Mouse (Mus musculus) G1E (cell line): ENCODE data around the gene B3gat3.

Source experiments
- CTCF ChIP-seq: IDR thresholded peaks from 2 replicates; pipeline ENCODE4 v1.5.1; 2012; ENCODE audit warnings: low read depth, low read length, inconsistent platforms, mixed read lengths
- GATA1 ChIP-seq: IDR thresholded peaks from 2 replicates; pipeline ENCODE4 v1.6.1; 2012; ENCODE audit warnings: borderline replicate concordance, low read length, inconsistent platforms, mixed read lengths
- TAL1 ChIP-seq: conservative IDR thresholded peaks from 2 replicates; pipeline ENCODE4 v1.6.1; 2012; ENCODE audit warnings: low read depth, low read length, inconsistent platforms, mixed read lengths

GRCm38 (mm10) chr19:8930771-8931170 lies 10.6 kb downstream of the B3gat3 start:
- TF ChIP-seq CTCF (no peak), GATA1 (no peak), TAL1 (no peak)
